Mouse (Mus musculus) lung, postnatal 25 days (tissue): ENCODE results near the gene Bri3.

Source experiments
- DNase-seq: peaks from one replicate; pipeline ENCODE4 v3.0.0; 2022; ENCODE audit warnings: low spot score

The Bri3 gene

DNA sequence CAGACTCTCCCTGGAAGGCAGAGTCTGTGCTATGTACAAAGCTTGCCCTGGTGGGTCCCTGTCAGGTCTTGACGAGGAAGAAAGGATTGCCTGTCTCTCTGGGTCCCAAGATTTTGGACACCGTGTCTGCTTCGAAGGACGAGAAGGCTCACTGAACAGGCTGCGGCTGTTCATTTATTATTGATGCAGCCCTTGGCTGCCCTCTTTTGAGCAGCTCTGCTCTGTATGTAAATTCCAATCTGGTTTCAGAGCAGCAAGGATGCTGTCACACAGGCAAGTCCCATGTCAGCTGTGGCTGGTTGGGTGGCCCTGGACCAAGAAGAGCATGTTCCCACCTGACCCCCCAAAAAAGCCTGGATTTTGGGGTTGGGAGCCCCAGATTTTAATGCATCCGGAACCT is 187.2 kb downstream of the Bri3 start:
- no peak for DNase-seq

DNA sequence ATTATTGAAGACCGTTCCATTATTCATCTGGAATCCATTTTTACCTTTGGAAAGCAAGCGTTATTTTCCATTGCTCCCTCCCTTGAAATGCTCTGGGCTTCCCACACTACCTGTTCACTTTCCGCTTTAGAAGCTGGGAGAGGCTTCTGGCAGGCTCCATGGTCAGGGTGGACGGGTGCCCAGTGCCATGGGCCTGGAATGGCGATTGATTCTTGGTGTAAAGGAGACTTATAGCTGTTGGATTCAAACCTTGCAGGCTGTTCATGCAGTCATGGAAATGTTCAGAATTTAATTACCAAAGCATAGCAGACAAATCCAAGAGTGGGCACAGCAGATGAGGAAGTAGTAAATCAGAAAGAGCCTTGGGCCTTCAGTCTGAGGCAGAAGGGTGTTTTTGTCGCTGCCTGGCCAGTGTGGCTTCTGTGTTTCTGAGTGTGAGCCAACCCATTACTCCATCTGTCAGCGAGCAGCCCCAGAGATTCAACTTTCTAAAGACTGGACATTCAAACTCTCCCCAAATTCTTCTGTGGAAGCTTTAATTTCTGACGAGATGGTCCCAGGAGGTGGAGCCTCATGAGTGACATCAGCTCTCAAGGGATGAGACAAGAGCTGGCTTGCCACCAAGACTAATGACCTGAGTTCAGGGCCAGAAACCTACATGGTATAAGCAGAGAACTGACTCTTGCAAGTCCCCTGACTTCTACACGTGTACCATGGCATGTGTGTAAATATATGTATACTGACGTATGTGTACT is 195.2 kb downstream of the Bri3 start:
- DNase-seq: no peak

DNA sequence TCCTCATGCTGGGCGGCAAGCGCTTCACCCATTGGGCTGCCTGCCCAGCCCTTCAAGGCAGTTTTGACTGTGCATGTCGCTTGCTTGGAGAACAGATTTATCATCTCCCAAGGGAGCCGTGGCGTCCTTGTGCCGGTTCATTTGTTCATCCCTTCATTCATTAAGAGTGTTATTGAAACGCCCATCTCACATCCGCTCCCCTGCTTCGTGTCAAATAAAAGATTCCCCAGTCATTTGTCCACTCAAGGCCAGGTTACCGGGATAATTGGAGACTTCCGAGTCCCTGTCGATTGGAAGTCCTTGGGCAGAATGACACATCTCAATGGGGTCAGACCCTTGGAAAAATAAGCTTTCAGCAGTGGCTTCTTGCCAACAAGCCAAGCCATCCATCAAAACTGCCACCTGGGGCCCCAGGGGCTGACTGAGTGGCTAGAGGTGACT is 197.6 kb downstream of the Bri3 start:
- no peak for DNase-seq

DNA sequence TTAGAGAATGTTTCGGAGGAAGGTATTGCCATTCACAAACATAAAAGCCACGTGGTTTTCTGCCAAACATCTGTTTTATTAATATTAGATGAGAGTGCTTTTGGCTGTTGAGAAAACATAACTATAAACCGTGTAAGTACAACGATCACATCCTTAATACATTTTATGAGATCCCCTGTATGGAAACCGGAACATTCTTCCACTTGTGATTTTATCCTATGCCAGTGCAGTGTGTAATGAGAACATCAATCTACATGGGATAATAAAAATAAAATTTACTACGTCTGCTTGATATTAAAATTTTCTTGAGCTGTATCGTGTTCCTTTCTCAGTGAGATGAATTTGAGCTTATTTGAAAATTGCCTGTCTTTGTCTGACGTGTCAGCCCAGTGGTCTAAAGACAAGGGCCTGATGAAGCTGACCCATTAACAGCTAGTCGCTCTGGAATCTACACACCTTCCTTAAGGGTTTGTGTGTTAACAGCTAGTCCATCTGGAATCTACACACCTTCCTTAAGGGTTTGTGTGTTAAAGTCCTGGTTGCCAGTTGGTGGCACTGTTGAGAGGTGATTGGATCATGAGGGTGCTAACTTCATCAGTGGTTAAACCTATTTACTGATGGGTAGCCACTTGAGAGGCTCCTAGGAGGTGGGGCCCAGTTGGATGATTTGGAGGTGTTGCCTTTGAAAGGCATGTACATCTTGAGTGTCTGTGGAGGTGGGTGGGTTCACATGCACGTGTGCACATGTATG is 202.4 kb downstream of the Bri3 start:
- no peak for DNase-seq

DNA sequence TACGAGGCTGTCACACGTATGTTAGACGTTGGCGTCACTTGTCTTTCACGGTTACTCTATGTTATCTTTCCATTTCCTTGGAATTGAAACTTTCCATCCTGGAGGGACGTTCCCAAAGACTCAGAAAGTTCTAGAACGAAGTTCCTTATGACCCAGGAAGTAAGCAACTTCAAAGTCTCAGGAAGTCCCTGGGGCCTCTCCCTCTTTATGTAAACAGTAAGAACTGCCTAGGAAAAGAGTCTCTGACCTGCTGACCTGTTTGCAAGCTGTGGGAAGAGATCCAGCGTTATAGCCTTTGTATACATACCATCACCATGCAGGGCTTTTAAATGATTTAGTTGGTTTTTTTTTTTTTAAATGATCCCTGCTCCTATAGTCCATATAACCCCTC is 203.0 kb downstream of the Bri3 start:
- DNase-seq: no peak

DNA sequence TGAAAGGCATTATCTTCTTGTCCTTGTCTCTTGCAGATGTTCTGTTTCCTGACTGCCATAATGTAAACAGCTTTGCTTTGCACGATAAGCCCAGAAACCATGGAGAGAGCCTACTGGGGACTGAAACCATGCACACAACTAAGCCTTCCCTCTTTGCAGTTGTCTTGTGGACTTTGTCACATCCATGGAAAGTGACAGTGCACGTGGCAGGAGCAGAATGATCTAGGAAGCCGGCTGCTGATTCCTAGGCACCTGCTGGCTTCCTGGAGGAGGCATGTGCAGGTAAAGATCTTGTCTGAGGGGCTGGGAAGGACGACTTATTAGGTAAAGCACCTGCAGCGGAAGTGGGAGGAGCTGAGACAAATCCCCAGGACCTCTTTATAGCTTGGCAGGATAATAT is 203.7 kb downstream of the Bri3 start:
- no peak for DNase-seq

DNA sequence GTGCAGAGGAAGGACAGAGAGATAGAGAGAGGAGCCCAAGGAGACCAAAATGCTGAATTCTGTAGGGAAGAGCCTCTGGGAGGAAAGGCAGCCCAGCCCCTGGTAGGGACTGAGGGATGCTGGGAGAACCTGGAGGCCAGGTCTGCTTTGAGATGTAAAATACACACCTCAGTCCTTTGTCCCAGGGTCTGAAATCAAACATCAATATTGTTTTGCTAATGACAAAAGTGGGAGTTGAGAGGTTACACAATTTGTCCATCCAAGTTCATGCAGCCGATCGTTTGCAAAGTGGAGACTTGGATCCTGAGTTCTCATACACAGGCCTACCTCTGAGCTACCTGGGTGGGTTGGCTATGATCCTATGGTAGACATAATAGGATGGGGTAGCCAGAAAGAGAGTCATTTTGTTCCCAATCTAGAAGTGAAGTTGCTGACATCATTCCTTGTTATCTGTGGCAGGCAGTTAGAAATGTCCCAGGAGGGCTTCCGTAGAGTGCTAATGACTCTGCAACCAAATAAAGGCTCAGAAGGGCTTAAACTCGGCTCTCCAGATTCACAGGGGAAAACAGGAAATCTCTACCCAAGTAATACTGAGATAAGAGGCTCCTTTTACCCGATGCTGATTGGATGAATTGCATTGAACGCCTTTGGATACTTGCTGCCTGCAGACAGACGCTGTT is 208.7 kb downstream of the Bri3 start:
- DNase-seq: no peak

DNA sequence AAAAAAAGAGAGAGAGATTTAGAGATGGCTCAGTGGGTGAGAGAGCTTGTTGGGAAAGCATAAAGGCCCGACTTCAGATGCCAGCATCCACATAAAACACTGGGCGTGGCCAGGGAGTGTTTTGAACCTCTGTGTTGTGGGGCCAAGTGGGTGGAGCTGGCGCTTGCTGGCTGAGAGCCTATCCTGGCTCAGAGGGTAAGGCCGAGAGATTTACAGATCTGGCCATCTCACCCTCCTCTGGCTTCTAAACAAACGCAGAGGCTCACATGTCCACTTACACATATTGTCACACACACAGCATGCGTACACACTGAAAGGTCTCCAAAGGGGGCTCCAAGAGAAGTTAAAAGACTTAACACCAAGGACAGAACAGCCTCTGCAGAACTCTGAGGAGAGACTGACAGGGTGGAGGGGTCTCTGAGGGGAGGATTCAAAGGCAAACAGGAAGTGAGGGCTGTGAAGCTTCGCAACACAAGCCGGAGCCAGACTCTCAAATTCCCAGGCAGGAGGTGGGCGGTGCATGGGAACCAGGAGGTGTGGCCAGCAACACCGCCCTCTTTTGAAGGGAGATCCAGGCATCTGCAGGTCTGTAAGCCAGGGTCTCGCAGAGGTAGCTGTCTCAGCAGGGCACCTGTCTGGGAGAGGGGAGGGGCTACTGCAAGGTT is 213.5 kb downstream of the Bri3 start:
- peak; percentile 8 for DNase-seq

DNA sequence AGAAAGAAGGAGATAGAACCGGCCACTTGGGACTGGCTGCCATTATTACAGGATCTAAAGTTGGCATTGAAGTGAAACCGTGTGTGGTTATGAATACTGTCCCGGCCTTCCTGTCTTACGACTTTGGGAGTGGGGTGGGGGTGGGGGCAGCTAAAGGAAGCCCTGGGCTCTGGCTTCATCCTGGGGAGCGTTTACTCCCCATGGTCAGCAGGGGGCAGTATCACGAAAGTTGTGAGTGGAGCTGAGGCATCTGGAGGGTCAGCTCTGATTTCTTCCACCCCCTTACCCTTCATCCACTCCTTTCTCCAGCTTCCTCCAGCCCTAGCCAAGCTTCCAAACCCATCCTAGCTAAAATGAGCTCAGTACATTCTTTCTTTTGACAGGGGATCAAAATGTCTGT is 222.8 kb downstream of the Bri3 start:
- DNase-seq: no peak

DNA sequence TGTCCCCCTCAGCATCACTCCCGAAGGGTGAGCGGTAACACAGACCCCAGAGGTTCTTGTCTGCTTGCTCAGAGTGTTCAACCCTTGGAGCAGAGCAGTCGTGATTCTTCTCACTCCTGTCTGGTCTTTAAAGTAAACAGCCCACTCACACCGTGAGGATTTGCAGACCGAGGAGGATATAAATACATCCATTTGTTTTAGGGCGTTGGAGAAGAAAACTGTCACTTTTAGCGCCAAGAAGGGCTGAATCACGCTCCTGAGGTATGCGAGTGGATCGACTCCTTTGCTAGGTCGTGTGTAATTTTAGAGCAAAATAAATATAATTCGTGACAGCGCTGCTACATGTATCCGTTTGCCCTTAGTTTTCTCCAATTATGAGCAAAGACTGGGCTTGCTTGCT is 228.8 kb downstream of the Bri3 start:
- no peak for DNase-seq

DNA sequence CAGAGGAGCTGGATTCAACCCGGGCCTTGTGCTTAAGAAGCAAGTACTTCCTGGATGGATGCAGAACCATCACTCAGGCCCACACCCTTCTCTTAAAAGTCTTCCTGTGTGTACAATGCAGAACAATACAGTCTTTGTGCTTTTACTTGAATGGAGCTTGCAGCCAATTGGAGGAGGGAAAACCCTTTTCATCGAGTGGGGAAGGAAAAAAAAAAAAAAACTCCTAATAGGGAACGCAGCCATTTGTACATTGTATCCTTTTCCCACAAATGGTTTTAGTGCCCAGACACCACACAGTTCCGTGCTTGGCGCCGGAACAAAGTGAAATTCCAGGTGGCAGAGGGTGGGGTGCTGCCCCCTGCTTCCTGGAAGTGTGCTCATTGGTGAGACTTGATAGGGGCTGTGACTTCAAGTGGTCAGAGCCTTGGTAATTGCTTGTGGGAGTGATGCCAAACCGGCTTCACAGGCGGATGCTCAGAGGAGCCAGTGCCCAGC is 235.5 kb downstream of the Bri3 start:
- DNase-seq: no peak

DNA sequence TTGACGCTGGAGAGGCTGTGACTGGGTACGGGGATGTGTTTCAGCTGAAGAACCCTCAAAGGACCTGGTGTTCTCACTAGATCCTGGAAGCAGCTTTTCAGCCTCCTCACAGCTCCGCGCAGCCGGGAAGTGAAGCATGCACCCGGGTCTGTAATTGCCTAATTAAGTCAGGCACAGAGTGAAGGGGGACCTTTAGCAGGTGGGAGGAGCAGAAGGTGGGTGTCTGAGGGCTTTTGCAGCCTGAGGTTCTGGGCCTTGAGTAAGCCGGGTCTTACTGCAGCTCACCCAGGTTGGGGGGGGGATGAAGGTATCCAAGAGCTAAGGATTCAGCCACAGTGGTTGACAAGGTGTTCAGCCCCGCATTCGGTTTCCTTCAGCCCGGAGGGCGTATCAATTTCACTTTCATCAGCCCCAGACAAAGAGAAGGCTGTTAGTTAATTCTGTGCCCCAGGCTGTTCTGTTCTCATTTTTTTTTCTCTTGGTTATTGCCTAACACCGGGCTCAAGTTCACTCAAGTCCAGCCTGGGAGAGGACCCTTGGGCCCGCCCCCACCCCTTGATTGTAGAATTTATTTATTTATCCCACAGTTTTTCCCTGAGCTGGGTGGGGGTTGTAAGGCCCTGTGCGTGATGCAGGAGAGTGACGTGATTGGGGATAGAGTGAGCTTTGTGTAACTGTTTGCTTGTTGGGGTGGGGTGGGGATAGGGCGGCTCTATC is 239.6 kb downstream of the Bri3 start:
- no peak for DNase-seq

DNA sequence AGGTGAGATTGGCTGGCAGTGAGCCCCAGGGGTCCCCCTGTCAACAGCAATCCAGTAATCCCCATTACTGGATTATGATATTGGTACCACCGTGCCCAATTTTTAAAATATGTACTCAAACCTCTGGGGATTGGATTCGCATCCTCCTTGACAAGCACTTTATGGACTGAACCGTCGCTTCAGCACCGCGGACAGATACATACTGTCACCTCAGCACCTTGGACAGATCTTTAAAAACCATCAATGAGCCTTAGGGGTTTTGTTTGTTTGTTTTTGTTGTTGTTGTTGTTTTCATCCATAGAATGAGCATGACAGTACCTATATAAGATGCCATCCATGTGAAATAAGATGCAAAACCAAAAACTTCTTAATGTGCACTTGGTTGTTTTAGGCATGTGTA is 247.1 kb downstream of the Bri3 start:
- no peak for DNase-seq
